Mouse (Mus musculus): ENCODE data around the gene Vmn1r165. TPM values are rescaled to one million over a fixed set of nuclear protein-coding genes. Genes with fewer than 3 reads are reported as not detected.
"Not testable (repeated sequence)": the region's sequence is repeated elsewhere in the genome, so short reads cannot be mapped to it uniquely, and the experiment has no call there.

The Vmn1r165 gene
- total RNA-seq (2015): not detected in 2 replicates
- total RNA-seq (2017): not detected in 2 replicates

- ATAC-seq (replicated peaks; ENCODE audit: poor library complexity): not testable (repeated sequence)
Measured at GRCm38 (mm10) chr7:23217032-23217431, at the start of gene Vmn1r165. Gene Vmn1r165, plus strand, starts transcription at chr7:23217332.

- not testable (repeated sequence) for ATAC-seq (replicated peaks; ENCODE audit: poor library complexity)
Measured at GRCm38 (mm10) chr7:23251582-23251981, 34.5 kb downstream of the Vmn1r165 start, which contains the start of gene Vmn1r166. Gene Vmn1r166, minus strand, starts transcription at chr7:23251682.

Other genes starting within 250 kb of the Vmn1r165 start
- gene Gm4214, start 232.7 kb upstream of the Vmn1r165 start, total RNA-seq (2015): not detected in 2 replicates
- not detected in 2 replicates for gene Gm4214, start 232.7 kb upstream of the Vmn1r165 start, total RNA-seq (2017)
- not detected in 2 replicates for gene Gm4216, start 197.4 kb upstream of the Vmn1r165 start, total RNA-seq (2015)
- gene Gm4216, start 197.4 kb upstream of the Vmn1r165 start, total RNA-seq (2017): not detected in 2 replicates
- not detected in 2 replicates for gene Vmn1r163, start 161.8 kb upstream of the Vmn1r165 start, total RNA-seq (2015)
- gene Vmn1r163, start 161.8 kb upstream of the Vmn1r165 start, total RNA-seq (2017): not detected in 2 replicates
- not detected in 2 replicates for gene Gm8720, start 149.9 kb upstream of the Vmn1r165 start, total RNA-seq (2015)
- not detected in 2 replicates for gene Gm8720, start 149.9 kb upstream of the Vmn1r165 start, total RNA-seq (2017)
- gene Gm10662, start 72.9 kb upstream of the Vmn1r165 start, total RNA-seq (2015): not detected in 2 replicates
- not detected in 2 replicates for gene Gm10662, start 72.9 kb upstream of the Vmn1r165 start, total RNA-seq (2017)
- not detected in 2 replicates for gene Vmn1r166, start 34.4 kb downstream of the Vmn1r165 start, total RNA-seq (2015)
- not detected in 2 replicates for gene Vmn1r166, start 34.4 kb downstream of the Vmn1r165 start, total RNA-seq (2017)
- gene Gm6902, start 61.6 kb downstream of the Vmn1r165 start, total RNA-seq (2015): not detected in 2 replicates
- gene Gm6902, start 61.6 kb downstream of the Vmn1r165 start, total RNA-seq (2017): not detected in 2 replicates
- not detected in 2 replicates for gene Nlrp4e, start 83.9 kb downstream of the Vmn1r165 start, total RNA-seq (2015)
- gene Nlrp4e, start 83.9 kb downstream of the Vmn1r165 start, total RNA-seq (2017): not detected in 2 replicates
- not detected in 2 replicates for gene Nlrp5, start 168.6 kb downstream of the Vmn1r165 start, total RNA-seq (2015)
- gene Nlrp5, start 168.6 kb downstream of the Vmn1r165 start, total RNA-seq (2017): not detected in 2 replicates

All from megakaryocyte progenitor cell, adult 5-6 weeks (primary cell).